Mouse (Mus musculus) brain, adult 10 weeks (tissue): ENCODE results near the gene Ppfia2. TPM values are rescaled to one million over a fixed set of nuclear protein-coding genes. Genes with fewer than 3 reads are reported as not detected.

ENCODE experiments used
- polyA plus RNA-seq: library from polyadenylated mRNA; stranded (reverse); fragments of 350-450 nt; fragmentation: Illumina TruSeq; extraction: RNeasy Lipid Tissue Mini Kit (QIAGEN cat#74804); gene quantifications from one replicate; pipeline ENCODE4 v1.2.3, GENCODE M21; 2015; ENCODE audit warnings: low read depth, low replicate concordance

Gene Ppfia2
- 40.9 TPM for polyA plus RNA-seq

DNA sequence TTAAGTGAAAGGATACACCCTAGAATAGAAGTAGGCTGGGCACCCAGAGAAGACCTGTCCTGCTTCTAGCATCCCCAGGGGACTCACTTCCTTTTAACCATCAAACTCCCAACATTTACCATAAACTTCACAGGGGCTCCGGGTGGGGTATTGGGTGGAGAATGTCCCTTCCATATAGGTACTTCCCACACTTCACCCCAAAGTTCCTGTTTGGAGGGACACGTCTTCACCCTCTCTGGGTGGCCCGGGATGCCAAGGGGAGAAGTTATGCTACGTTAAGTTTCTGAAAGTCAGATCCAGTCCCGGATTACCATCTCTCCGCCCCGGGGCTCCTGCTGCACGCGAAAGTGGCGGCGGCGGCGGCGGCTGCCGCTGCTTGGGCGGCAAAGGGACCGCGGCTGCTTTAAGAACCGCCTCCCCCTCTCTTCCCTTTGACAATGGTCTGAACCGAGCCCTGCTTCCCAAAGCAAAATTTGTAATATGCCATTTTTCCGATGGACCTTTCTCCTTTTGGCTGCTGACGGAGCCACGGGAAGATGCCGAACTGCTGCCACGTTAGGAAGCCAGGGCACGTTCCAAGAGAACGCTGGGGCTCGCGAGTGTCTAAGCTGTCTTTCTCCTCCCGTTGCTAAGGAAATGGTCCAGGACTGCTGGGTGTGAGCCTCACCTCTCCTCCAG lies at the start of gene Ppfia2:
TSS of gene Ppfia2 (plus strand) at position 485 of the 678 bp plus-strand sequence.

